Mouse (Mus musculus): ENCODE results near the gene Gm11937. TPM values are rescaled to one million over a fixed set of nuclear protein-coding genes. Genes with fewer than 3 reads are reported as not detected.

The Gm11937 gene
- total and polyA plus RNA-seq, 3 experiments: not detected

- Histone ChIP-seq H3K4me1 (ENCODE audit: control insufficient read depth in 1 of 2, insufficient read depth in 2 of 2, low read length in 2 of 2) (no peaks in the 10 kb centered on the region), H3K9me3 (replicated peaks; ENCODE audit: insufficient read depth, low read length) (no peaks in the 10 kb centered on the region), H3K27me3 (ENCODE audit: control insufficient read depth in 1 of 2, insufficient read depth in 2 of 2, low read length in 2 of 2) (no peaks in the 10 kb centered on the region), H3K36me3 (ENCODE audit: control insufficient read depth in 1 of 2, insufficient read depth in 2 of 2, low read length in 2 of 2) (no peaks in the 10 kb centered on the region), H3K27ac (ENCODE audit: control insufficient read depth, low read depth, low read length) (no peak overlapping the region), H3K9ac (ENCODE audit: control insufficient read depth, low read depth, low read length, poor library complexity, severe bottlenecking) (no peak overlapping the region), H3K4me3 (ENCODE audit: control insufficient read depth in 1 of 2, insufficient read depth in 1 of 2, low read depth in 2 of 2, low read length in 2 of 2) (no peak overlapping the region), H3K79me2 (ENCODE audit: control insufficient read depth, insufficient read depth, low read length, poor library complexity) (no peaks in the 10 kb centered on the region)
- TF ChIP-seq CHD2 (IDR thresholded peaks at IDR 0.05; ENCODE audit: low read length) (no peak), JUND (IDR thresholded peaks at IDR 0.05; ENCODE audit: low read depth, low read length) (no peak), MEF2A (IDR thresholded peaks at IDR 0.05; ENCODE audit: extremely low read depth, insufficient replicate concordance, low read depth, low read length, poor library complexity, severe bottlenecking) (no peak), ZKSCAN1 (IDR thresholded peaks at IDR 0.05; ENCODE audit: low read depth, low read length) (no peak), TAL1 (IDR thresholded peaks at IDR 0.05; ENCODE audit: low read length) (no peak), POLR2AphosphoS5 (IDR thresholded peaks at IDR 0.05; ENCODE audit: borderline replicate concordance, low read depth, low read length) (no peak), USF2 (IDR thresholded peaks at IDR 0.05; ENCODE audit: borderline replicate concordance in 1 of 2, insufficient read depth in 1 of 2, low read depth in 1 of 2, low read length in 2 of 2) (no peak), RCOR1 (IDR thresholded peaks at IDR 0.05; ENCODE audit: low read depth, low read length) (no peak)
- DNase-seq (ENCODE audit: low read depth, low spot score): no peak
Measured at GRCm38 (mm10) chr11:99581564-99581963, 28.4 kb downstream of the Gm11937 start.

- H3K36me3 ChIP-seq (ENCODE audit: control insufficient read depth in 1 of 2, insufficient read depth in 2 of 2, low read length in 2 of 2): no peaks in the 10 kb centered on the region
- H3K79me2 ChIP-seq (ENCODE audit: control insufficient read depth, insufficient read depth, low read length, poor library complexity): no peaks in the 10 kb centered on the region
- no peak overlapping the region for H3K4me3 ChIP-seq (ENCODE audit: control insufficient read depth in 1 of 2, insufficient read depth in 1 of 2, low read depth in 2 of 2, low read length in 2 of 2)
- no peaks in the 10 kb centered on the region for H3K27me3 ChIP-seq (ENCODE audit: control insufficient read depth in 1 of 2, insufficient read depth in 2 of 2, low read length in 2 of 2)
- no peak for DNase-seq (ENCODE audit: low read depth, low spot score)
- no peak overlapping the region for H3K9ac ChIP-seq (ENCODE audit: control insufficient read depth, low read depth, low read length, poor library complexity, severe bottlenecking)
- TF ChIP-seq SIN3A (IDR thresholded peaks at IDR 0.05; ENCODE audit: low read length) (no peak), JUND (IDR thresholded peaks at IDR 0.05; ENCODE audit: low read depth, low read length) (no peak), ZNF384 (IDR thresholded peaks at IDR 0.05; ENCODE audit: low read depth, low read length) (no peak), MAZ (IDR thresholded peaks at IDR 0.05; ENCODE audit: low read depth, low read length) (no peak), CHD2 (IDR thresholded peaks at IDR 0.05; ENCODE audit: low read length) (no peak), RCOR1 (IDR thresholded peaks at IDR 0.05; ENCODE audit: low read depth, low read length) (no peak), MEF2A (IDR thresholded peaks at IDR 0.05; ENCODE audit: extremely low read depth, insufficient replicate concordance, low read depth, low read length, poor library complexity, severe bottlenecking) (no peak), CHD1 (IDR thresholded peaks at IDR 0.05; ENCODE audit: low read depth, low read length) (no peak), ZC3H11A (IDR thresholded peaks at IDR 0.05; ENCODE audit: low read depth, low read length) (no peak), ZMIZ1 (IDR thresholded peaks at IDR 0.05; ENCODE audit: low read depth, low read length) (no peak), HCFC1 (IDR thresholded peaks at IDR 0.05; ENCODE audit: low read depth, low read length) (no peak), MXI1 (IDR thresholded peaks at IDR 0.05; ENCODE audit: low read depth, low read length) (no peak), SMC3 (IDR thresholded peaks at IDR 0.05; ENCODE audit: low read depth, low read length) (no peak), KAT2A (conservative IDR thresholded peaks at IDR 0.05; ENCODE audit: low read depth, low read length) (no peak), ZKSCAN1 (IDR thresholded peaks at IDR 0.05; ENCODE audit: low read depth, low read length) (no peak), BHLHE40 (IDR thresholded peaks at IDR 0.05; ENCODE audit: borderline replicate concordance, low read depth, low read length) (no peak)
- H3K4me1 ChIP-seq (ENCODE audit: control insufficient read depth in 1 of 2, insufficient read depth in 2 of 2, low read length in 2 of 2): no peaks in the 10 kb centered on the region
- H3K9me3 ChIP-seq (replicated peaks; ENCODE audit: insufficient read depth, low read length): no peaks in the 10 kb centered on the region
- H3K27ac ChIP-seq (ENCODE audit: control insufficient read depth, low read depth, low read length): no peak overlapping the region
Measured at GRCm38 (mm10) chr11:99581051-99581450, 28.9 kb downstream of the Gm11937 start.

All from MEL (cell line).